Mouse (Mus musculus) limb, embryonic 12.5 days (tissue): ENCODE results near the gene Pigp. TPM values are rescaled to one million over a fixed set of nuclear protein-coding genes. Genes with fewer than 3 reads are reported as not detected.

ENCODE experiments used
- ATAC-seq: fragments of 200-750 bp; cut with Nextera tagmentation; 2 replicates; pipeline ENCODE4 v1.8.0; 2017; ENCODE audit warnings: low read depth, moderate TSS enrichment; ENCODE audit not compliant: insufficient number of reproducible peaks, insufficient read depth, low FRiP score, low TSS enrichment
- H3K27ac ChIP-seq: fragments of 300-500 bp; sonication (generic); 2 replicates; pipeline ENCODE4 v1.5.1; 2016; ENCODE audit warnings: mild to moderate bottlenecking, moderate library complexity
- H3K27me3 ChIP-seq: fragments of 300-500 bp; sonication (generic); 2 replicates; pipeline ENCODE4 v1.6.1; 2016; ENCODE audit warnings: mild to moderate bottlenecking, moderate library complexity
- H3K36me3 ChIP-seq: fragments of 300-500 bp; sonication (generic); 2 replicates; pipeline ENCODE4 v1.6.1; 2016; ENCODE audit warnings: mild to moderate bottlenecking, moderate library complexity
- H3K4me1 ChIP-seq: fragments of 300-500 bp; sonication (generic); replicated peaks from 2 replicates; pipeline ENCODE4 v1.6.1; 2016
- H3K4me2 ChIP-seq: fragments of 300-500 bp; sonication (generic); 2 replicates; pipeline ENCODE4 v1.6.1; 2016; ENCODE audit warnings: mild to moderate bottlenecking, moderate library complexity
- H3K4me3 ChIP-seq: fragments of 300-500 bp; sonication (generic); replicated peaks from 2 replicates; pipeline ENCODE4 v1.5.1; 2016; ENCODE audit warnings: mild to moderate bottlenecking
- H3K9ac ChIP-seq: fragments of 300-500 bp; sonication (generic); replicated peaks from 2 replicates; pipeline ENCODE4 v1.6.1; 2016; ENCODE audit warnings: mild to moderate bottlenecking, moderate library complexity
- H3K9me3 ChIP-seq: fragments of 300-500 bp; sonication (generic); 2 replicates; pipeline ENCODE4 v1.6.1; 2016; ENCODE audit warnings: mild to moderate bottlenecking, moderate library complexity
- WGBS: fragments of 180-500 bp; shearing (Covaris S2); methylation state at CpG from one replicate; pipeline ENCODE4 v1.1.7; 2016; 5-methylcytosine and 5-hydroxymethylcytosine counted together
- polyA plus RNA-seq: library from polyadenylated mRNA; unstranded; fragments of >200 nt; fragmentation: Nextera tagmentation; extraction: Ambion mirVana; gene quantifications from 2 replicates; pipeline ENCODE4 v1.2.1, GENCODE M21; 2016

Gene Pigp
- polyA plus RNA-seq, result 97.9 and 101 TPM in 2 replicates

DNA sequence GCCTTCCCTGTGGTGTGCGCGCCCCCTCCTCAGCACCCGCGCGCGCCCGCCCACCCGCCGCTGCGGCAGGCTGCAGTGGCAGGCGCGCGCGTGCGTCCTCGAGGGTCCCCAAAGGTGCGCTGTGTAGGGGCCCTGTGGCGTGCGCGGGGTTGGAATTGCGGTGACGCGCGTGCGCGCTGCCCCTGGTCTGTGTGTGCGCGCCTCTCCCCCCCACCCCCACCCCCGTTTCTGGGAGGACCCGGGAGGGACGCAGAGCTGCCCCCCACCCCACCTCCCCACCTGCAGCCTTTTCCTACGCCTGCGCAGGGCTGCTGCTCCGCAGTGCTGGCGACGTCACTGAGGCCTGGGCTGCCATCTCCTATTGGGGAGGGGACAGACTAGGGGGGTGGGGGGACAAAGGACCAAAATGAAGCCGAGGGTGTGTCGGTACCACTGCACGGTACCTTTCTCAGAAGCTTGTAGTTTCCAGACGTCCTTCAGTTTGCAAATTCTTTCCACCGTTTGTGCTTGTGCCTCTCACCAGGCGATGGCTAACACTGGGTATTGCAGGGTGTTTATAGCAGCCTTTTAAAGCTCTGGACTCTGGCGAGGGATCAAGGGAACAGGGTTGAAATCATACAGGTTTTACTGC is at the start of gene Pigp:
TSS of gene Pigp (minus strand) at position 542 of the 631 bp plus-strand sequence.
- Histone ChIP-seq H3K4me2 (peak within 1 kb of the TSS; percentile 69), H3K27ac (peak within 1 kb of the TSS; percentile 96), H3K9ac (peak within 1 kb of the TSS; percentile 94), H3K9me3 (no peaks in the 10 kb centered on the region), H3K36me3 (peaks cover 8% of the 10 kb centered on the region; the same call in 1 of the 2 replicates), H3K27me3 (no peaks in the 10 kb centered on the region), H3K4me3 (peak within 1 kb of the TSS; percentile 87), H3K4me1 (peaks cover 17% of the 10 kb centered on the region)
- ATAC-seq, result peak; percentile 88
- under 1% methylated on average over 40 of the region's 43 CpGs for WGBS

DNA sequence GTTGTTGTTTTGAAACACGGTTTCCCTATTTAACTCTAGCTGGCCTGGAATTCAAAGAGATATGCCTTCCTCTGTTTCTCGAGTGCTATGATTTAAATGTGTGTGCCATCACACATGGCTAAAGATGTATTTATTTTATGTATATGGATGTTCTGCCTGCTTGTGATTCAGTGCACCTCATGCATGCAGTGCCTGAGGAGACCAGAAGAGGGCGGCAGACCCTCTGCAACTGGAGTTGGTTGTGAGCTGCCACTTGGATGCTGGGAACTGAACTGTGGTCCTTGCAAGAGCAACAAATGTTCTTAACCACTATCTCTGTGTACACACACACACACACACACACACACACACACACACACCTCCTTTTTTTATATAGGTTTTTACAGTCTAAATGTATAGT is 48.9 kb upstream of the Pigp start:
- Histone ChIP-seq H3K27me3 (no peaks in the 10 kb centered on the region), H3K4me3 (no peak overlapping the region), H3K9me3 (peaks cover 7% of the 10 kb centered on the region), H3K4me1 (no peaks in the 10 kb centered on the region), H3K9ac (no peak overlapping the region), H3K27ac (no peak overlapping the region), H3K4me2 (no peak overlapping the region), H3K36me3 (peaks cover 91% of the 10 kb centered on the region)
- 94% methylated on average over 3 of the region's 3 CpGs for WGBS
- no peak for ATAC-seq

DNA sequence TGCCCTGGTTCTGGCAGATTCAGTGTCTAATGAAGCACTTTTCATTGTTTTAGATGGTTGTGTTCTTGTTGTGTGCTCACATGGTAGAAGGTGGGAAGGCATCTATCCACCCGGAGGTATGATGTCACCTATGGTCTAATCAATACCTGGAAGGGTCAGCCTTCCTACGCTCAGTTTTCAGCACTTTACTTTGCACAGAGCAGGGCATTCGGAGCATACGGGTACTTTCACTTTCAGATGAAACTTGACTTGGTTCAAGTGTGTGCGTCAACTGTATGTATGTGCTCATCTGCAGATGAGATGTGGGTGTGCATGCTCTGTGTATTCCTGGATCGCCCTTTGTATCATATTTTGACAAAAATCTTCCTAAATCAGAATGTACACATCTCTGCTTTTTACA is 42.5 kb upstream of the Pigp start:
- WGBS, result 93% methylated on average over 6 of the region's 6 CpGs
- Histone ChIP-seq H3K9me3 (no peaks in the 10 kb centered on the region), H3K9ac (no peak overlapping the region), H3K4me2 (no peak overlapping the region), H3K4me1 (no peaks in the 10 kb centered on the region), H3K27me3 (no peaks in the 10 kb centered on the region), H3K27ac (no peak overlapping the region), H3K36me3 (peaks cover 88% of the 10 kb centered on the region), H3K4me3 (no peak overlapping the region)
- no peak for ATAC-seq

DNA sequence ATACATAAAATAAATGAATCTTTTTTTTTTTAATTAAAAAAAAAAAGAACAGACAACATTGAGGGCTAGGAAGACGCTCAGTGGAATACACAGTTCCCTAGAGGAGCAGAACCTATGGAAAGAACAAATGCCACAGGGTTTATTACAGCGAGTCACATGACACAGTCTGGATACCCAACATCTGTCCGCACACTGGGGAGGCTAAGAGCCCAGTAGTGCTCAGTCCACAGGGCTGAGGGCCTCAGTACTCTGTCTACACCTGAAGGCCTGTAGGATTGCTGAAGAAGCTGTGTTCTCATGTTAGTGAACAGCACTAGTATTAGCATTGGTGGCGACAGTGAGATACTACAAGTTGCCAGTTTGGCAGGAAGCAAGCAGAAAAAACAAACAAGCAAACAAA is 41.1 kb upstream of the Pigp start:
- Histone ChIP-seq H3K27me3 (no peaks in the 10 kb centered on the region), H3K9me3 (no peaks in the 10 kb centered on the region), H3K4me2 (no peak overlapping the region), H3K9ac (no peak overlapping the region), H3K36me3 (peaks cover 79% of the 10 kb centered on the region), H3K4me3 (no peak overlapping the region), H3K27ac (no peak overlapping the region), H3K4me1 (no peaks in the 10 kb centered on the region)
- 94% methylated on average over 4 of the region's 4 CpGs for WGBS
- ATAC-seq, result no peak

DNA sequence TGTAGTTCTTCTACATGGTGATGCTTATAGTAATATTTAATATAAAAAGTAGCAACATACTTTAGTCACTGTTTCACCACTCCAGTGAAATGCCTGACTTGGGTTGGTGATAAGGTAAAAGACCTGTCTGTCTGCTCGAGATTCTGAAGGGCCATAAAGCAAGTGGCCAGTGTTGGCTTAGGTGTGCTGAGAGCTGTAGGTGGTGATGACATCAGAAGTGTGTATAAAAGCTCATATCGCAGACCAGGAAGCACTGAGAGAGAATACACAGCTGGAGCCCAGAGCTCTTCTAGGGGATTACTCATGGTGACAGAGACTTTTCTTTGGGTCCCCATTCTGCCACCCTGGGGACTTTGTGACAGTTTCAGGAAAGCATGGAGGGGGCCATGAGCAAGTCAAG is 40.6 kb upstream of the Pigp start:
- Histone ChIP-seq H3K4me1 (no peaks in the 10 kb centered on the region), H3K4me3 (no peak overlapping the region), H3K4me2 (no peak overlapping the region), H3K9me3 (no peaks in the 10 kb centered on the region), H3K27me3 (no peaks in the 10 kb centered on the region), H3K27ac (no peak overlapping the region), H3K36me3 (peaks cover 79% of the 10 kb centered on the region), H3K9ac (no peak overlapping the region)
- whole genome bisulfite sequencing, result 88% methylated on average over 2 of the region's 2 CpGs
- ATAC-seq, result no peak

DNA sequence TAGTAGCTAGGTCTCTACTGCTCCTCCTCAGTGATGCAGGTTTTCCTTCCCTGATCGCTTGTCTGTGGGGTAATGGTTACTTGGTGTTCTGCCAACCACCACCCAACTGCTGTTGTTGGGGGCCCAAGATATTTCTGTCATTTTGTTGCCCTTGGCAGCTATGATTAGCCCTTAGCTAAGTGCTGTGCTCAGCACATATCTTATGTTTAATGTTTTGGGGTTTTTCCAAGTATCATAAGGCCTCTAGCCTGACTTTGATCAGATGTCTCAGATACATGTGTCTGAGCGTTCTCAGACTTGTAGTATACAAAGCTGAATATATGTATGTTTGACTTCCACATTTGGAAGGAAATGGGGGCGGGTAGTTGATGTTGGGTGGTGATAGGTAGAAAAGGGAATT is 39.6 kb upstream of the Pigp start:
- Histone ChIP-seq H3K27ac (no peak overlapping the region), H3K4me2 (no peak overlapping the region), H3K4me1 (no peaks in the 10 kb centered on the region), H3K9me3 (no peaks in the 10 kb centered on the region), H3K9ac (no peak overlapping the region), H3K27me3 (no peaks in the 10 kb centered on the region), H3K4me3 (no peak overlapping the region), H3K36me3 (peaks cover 81% of the 10 kb centered on the region)
- ATAC-seq, result no peak
- WGBS, result 85% methylated on average over 3 of the region's 3 CpGs

DNA sequence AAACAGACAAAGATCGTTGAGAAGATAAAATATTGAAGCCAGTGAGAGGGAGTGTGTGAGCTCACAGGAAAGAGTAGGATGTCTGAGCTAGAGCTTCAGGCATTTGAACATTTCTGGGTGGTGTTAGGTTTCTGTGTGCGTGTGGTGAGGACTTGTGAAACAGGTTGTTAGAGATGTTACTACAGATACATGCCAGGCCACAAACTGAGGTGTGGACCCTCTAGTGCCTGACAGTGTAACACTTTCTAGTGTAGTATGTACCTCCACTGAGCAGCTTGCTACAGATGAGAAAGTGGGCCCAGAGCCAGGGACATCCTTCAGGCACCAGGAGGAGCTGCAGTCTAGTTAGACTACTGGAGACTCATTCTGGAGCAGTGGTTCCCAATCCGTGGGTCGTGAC is 30.5 kb upstream of the Pigp start:
- Histone ChIP-seq H3K27me3 (no peaks in the 10 kb centered on the region), H3K36me3 (peaks cover 33% of the 10 kb centered on the region), H3K9me3 (no peaks in the 10 kb centered on the region), H3K4me1 (peaks cover 13% of the 10 kb centered on the region), H3K4me3 (no peak overlapping the region), H3K9ac (no peak overlapping the region), H3K4me2 (no peak overlapping the region), H3K27ac (no peak overlapping the region)
- WGBS, result 73% methylated on average over 4 of the region's 4 CpGs
- ATAC-seq, result no peak

DNA sequence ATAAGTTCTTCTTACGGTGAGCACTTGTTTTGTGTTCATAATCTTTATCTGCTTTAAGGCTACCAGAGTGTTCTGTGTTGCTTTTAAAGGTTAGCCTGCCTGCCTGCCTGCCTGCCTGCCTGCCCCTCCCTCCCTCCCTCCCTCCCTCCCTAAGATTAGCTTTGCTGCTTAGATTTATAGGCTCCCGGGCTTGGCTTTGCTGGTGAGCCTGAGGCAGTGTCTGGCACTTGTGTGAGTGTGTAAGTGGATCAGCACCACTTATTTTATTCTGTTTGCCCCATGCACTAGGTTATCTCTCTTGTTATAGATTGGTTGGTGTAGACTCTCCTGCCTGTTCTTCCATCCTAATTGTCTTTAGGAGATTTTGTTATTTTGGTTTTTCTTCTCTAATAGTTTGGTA is 30.0 kb upstream of the Pigp start:
- peaks cover 29% of the 10 kb centered on the region for H3K36me3 ChIP-seq
- H3K27ac ChIP-seq, result no peak overlapping the region
- peaks cover 13% of the 10 kb centered on the region for H3K4me1 ChIP-seq
- H3K27me3 ChIP-seq, result no peaks in the 10 kb centered on the region
- H3K9me3 ChIP-seq, result no peaks in the 10 kb centered on the region
- ATAC-seq, result no peak
- H3K9ac ChIP-seq, result no peak overlapping the region
- 22% methylated on average over 2 of the region's 2 CpGs for WGBS
- H3K4me2 ChIP-seq, result no peak overlapping the region
- no peak overlapping the region for H3K4me3 ChIP-seq

DNA sequence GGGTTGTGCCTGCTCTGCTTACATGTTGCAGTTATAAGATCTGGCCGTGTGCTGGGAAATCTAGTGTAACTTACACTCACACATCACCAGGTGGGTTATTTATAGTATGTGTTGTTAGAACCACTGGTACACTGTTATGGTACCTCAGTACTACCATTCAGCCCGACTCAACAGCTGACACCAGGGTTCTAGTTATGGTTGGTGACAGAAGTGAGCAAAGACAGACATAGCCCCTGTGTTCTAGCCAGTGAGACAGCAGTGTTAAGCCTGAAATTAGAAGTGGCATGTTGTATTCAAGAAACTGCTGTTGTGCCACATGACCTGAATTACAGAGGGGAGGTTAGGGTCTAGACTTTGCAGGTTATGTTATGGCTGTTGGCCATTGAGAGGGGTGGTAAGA is 27.5 kb upstream of the Pigp start:
- 84% methylated on average over 2 of the region's 2 CpGs for WGBS
- H3K9ac ChIP-seq, result no peak overlapping the region
- no peak for ATAC-seq
- peaks cover 32% of the 10 kb centered on the region for H3K36me3 ChIP-seq
- no peak overlapping the region for H3K4me3 ChIP-seq
- H3K27ac ChIP-seq, result no peak overlapping the region
- peaks cover 13% of the 10 kb centered on the region for H3K4me1 ChIP-seq
- H3K4me2 ChIP-seq, result no peak overlapping the region
- H3K27me3 ChIP-seq, result no peaks in the 10 kb centered on the region
- H3K9me3 ChIP-seq, result no peaks in the 10 kb centered on the region

DNA sequence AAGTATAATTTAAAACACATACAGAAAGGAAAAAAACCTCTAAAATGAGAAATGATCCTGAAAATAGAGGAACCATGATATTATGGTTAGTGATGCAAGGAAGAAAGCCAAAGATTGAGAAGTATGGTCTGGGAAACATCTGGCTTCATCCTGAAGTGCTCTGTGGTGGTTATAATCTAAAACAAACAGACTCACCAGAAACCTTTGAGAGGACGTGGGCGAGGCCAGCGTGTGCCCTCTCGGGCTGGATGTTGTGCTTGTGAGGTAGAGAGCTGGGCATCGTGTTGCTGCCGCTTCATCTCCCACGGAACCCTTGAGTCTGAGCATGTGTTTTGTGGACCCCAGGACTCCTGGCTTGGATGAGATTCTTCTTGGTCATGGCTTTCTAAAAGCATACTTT is 25.0 kb upstream of the Pigp start:
- H3K9me3 ChIP-seq, result no peaks in the 10 kb centered on the region
- no peak overlapping the region for H3K27ac ChIP-seq
- H3K36me3 ChIP-seq, result peaks cover 29% of the 10 kb centered on the region
- no peak overlapping the region for H3K4me3 ChIP-seq
- 80% methylated on average over 7 of the region's 7 CpGs for WGBS
- H3K4me2 ChIP-seq, result no peak overlapping the region
- H3K4me1 ChIP-seq, result peaks cover 9% of the 10 kb centered on the region
- H3K27me3 ChIP-seq, result no peaks in the 10 kb centered on the region
- no peak overlapping the region for H3K9ac ChIP-seq
- no peak for ATAC-seq

DNA sequence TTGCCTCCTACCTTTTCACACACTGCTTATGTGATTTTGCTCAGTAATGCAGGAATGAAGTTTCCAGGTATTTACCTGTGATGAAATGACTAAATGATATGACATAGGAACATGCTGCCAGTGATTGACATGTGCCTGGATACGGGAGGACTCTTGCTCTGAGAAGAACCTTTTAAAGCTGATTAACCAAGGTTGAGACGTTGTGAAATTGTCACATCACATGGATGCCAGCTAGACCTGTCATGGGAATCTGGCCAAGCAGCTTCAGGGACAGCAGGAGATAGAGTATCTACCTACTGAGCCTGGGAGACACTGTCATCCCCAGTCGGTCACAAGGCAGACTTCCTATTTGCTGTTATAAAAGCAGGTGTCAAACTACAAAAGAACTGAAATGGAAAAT is 23.4 kb upstream of the Pigp start:
- H3K9ac ChIP-seq, result no peak overlapping the region
- peaks cover 29% of the 10 kb centered on the region for H3K36me3 ChIP-seq
- no peaks in the 10 kb centered on the region for H3K4me1 ChIP-seq
- H3K9me3 ChIP-seq, result no peaks in the 10 kb centered on the region
- H3K4me2 ChIP-seq, result no peak overlapping the region
- no peak overlapping the region for H3K4me3 ChIP-seq
- WGBS, result 81% methylated on average over 3 of the region's 3 CpGs
- no peak overlapping the region for H3K27ac ChIP-seq
- H3K27me3 ChIP-seq, result no peaks in the 10 kb centered on the region
- no peak for ATAC-seq

DNA sequence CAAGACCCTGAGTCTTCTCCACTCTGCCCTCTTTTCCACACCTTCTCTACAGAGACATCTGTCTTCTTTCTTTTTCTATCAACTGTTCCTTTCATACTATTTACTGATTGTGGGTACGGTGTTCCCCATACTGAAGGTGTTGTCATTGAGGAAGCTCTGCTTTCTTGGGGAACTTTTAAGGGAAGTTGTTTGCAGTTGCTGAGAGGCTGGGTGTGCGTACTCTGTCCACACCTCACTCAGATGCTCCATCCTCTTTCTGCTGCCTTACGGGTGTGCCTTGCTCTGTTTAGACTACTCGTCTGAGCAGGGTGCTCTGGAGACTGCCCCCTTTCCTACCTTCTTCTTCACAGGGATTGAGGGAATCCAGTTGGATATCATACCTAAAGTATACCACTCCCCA is 20.7 kb upstream of the Pigp start:
- Histone ChIP-seq H3K9me3 (no peaks in the 10 kb centered on the region), H3K4me2 (no peak overlapping the region), H3K27me3 (no peaks in the 10 kb centered on the region), H3K9ac (no peak overlapping the region), H3K4me1 (no peaks in the 10 kb centered on the region), H3K36me3 (peaks cover 29% of the 10 kb centered on the region), H3K4me3 (no peak overlapping the region), H3K27ac (no peak overlapping the region)
- WGBS, result 89% methylated on average over 4 of the region's 4 CpGs
- ATAC-seq, result no peak
